Mouse (Mus musculus): ENCODE measurements around the gene Slc6a9. TPM values are rescaled to one million over a fixed set of nuclear protein-coding genes. Genes with fewer than 3 reads are reported as not detected.
A peak's percentile ranks its signal among the peaks of the same experiment; 100 is the strongest.

Gene Slc6a9
- polyA plus RNA-seq, 1 experiment from 2014 or later, result 9.2 TPM

DNA sequence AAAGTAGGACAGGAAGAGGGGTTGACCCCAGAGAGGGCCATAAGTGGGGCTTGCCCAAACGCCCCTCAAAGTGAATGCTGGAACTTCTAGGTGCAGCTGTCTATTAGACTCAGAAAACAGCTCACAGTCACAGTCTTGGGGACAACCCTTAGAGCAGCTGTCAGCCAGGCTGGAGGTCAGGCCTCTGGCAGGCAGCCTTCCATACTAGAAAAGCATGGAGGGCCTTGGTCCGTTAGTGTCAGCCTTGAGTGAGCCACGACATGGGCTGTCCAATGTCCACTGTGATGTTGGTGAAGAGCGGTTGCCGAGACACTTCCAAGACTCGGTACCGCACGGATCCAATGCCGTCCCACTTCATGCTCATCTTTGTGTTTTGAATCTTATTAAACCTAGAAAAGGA, 39.3 kb downstream of the Slc6a9 start:
- Histone ChIP-seq H3K9me3 (ENCODE audit: control insufficient read depth, low read length) (no peaks in the 10 kb centered on the region), H3K27ac (ENCODE audit: low read length) (no peak overlapping the region), H3K4me3 (ENCODE audit: low read length) (no peak overlapping the region), H3K4me1 (replicated peaks; ENCODE audit: control insufficient read depth, insufficient read depth, low read length) (peaks cover 6% of the 10 kb centered on the region; the same call in 1 of the 2 replicates), H3K27me3 (ENCODE audit: control insufficient read depth, insufficient read depth, low read depth, low read length) (no peaks in the 10 kb centered on the region), H3K36me3 (ENCODE audit: control insufficient read depth, insufficient read depth, low read length) (peaks cover 9% of the 10 kb centered on the region), H3K9ac (ENCODE audit: low read length) (no peak overlapping the region), H3K4me2 (ENCODE audit: low read depth, low read length) (no peak overlapping the region)
- WGBS, result 84% methylated on average over 9 of the region's 9 CpGs
- ATAC-seq (ENCODE audit: low read depth), result no peak

- Histone ChIP-seq H3K9ac (ENCODE audit: low read length) (no peak overlapping the region), H3K36me3 (ENCODE audit: control insufficient read depth, insufficient read depth, low read length) (peaks cover 9% of the 10 kb centered on the region), H3K9me3 (ENCODE audit: control insufficient read depth, low read length) (no peaks in the 10 kb centered on the region), H3K27me3 (ENCODE audit: control insufficient read depth, insufficient read depth, low read depth, low read length) (no peaks in the 10 kb centered on the region), H3K4me2 (ENCODE audit: low read depth, low read length) (no peak overlapping the region), H3K4me1 (replicated peaks; ENCODE audit: control insufficient read depth, insufficient read depth, low read length) (peaks cover 5% of the 10 kb centered on the region), H3K4me3 (ENCODE audit: low read length) (no peak overlapping the region), H3K27ac (ENCODE audit: low read length) (no peak overlapping the region)
- WGBS, result 58% methylated on average over 10 of the region's 10 CpGs
- ATAC-seq (ENCODE audit: low read depth), result no peak
Observed at GRCm38 (mm10) chr4:117878301-117878700, 44.0 kb downstream of the Slc6a9 start.

GRCm38 (mm10) chr4:117878703-117879102, 44.4 kb downstream of the Slc6a9 start:
- H3K9me3 ChIP-seq (ENCODE audit: control insufficient read depth, low read length), result no peaks in the 10 kb centered on the region
- no peak overlapping the region for H3K4me3 ChIP-seq (ENCODE audit: low read length)
- H3K27me3 ChIP-seq (ENCODE audit: control insufficient read depth, insufficient read depth, low read depth, low read length), result no peaks in the 10 kb centered on the region
- H3K4me1 ChIP-seq (replicated peaks; ENCODE audit: control insufficient read depth, insufficient read depth, low read length), result peaks cover 8% of the 10 kb centered on the region
- 71% methylated on average over 5 of the region's 5 CpGs for WGBS
- H3K36me3 ChIP-seq (ENCODE audit: control insufficient read depth, insufficient read depth, low read length), result peaks cover 9% of the 10 kb centered on the region
- H3K27ac ChIP-seq (ENCODE audit: low read length), result no peak overlapping the region
- H3K9ac ChIP-seq (ENCODE audit: low read length), result no peak overlapping the region
- no peak overlapping the region for H3K4me2 ChIP-seq (ENCODE audit: low read depth, low read length)
- no peak for ATAC-seq (ENCODE audit: low read depth)

- Histone ChIP-seq H3K4me1 (replicated peaks; ENCODE audit: control insufficient read depth, insufficient read depth, low read length) (peaks cover 20% of the 10 kb centered on the region), H3K9me3 (ENCODE audit: control insufficient read depth, low read length) (no peaks in the 10 kb centered on the region), H3K27me3 (ENCODE audit: control insufficient read depth, insufficient read depth, low read depth, low read length) (no peaks in the 10 kb centered on the region), H3K9ac (ENCODE audit: low read length) (peak within 1 kb of the TSS; percentile 79), H3K4me2 (ENCODE audit: low read depth, low read length) (peak within 1 kb of the TSS; percentile 90), H3K27ac (ENCODE audit: low read length) (peak within 1 kb of the TSS; percentile 25), H3K4me3 (ENCODE audit: low read length) (peak within 1 kb of the TSS; percentile 64), H3K36me3 (ENCODE audit: control insufficient read depth, insufficient read depth, low read length) (0 out of 2 replicates have a peak, but pooled peaks cover 2% of the 10 kb centered on the region)
- WGBS, result under 1% methylated on average over 45 of the region's 103 CpGs
- peak; percentile 67 for ATAC-seq (ENCODE audit: low read depth)
Observed at GRCm38 (mm10) chr4:117882701-117883691, 48.7 kb downstream of the Slc6a9 start, which contains the start of gene B4galt2. B4galt2 (minus strand) TSS chr4:117883487.

- WGBS, result 92% methylated on average over 1 of the region's 1 CpGs
- Histone ChIP-seq H3K27ac (ENCODE audit: low read length) (no peak overlapping the region), H3K36me3 (ENCODE audit: control insufficient read depth, insufficient read depth, low read length) (peaks cover 2% of the 10 kb centered on the region; the same call in 1 of the 2 replicates), H3K27me3 (ENCODE audit: control insufficient read depth, insufficient read depth, low read depth, low read length) (no peaks in the 10 kb centered on the region), H3K4me2 (ENCODE audit: low read depth, low read length) (no peak overlapping the region), H3K4me3 (ENCODE audit: low read length) (no peak overlapping the region), H3K4me1 (replicated peaks; ENCODE audit: control insufficient read depth, insufficient read depth, low read length) (peaks cover 20% of the 10 kb centered on the region), H3K9me3 (ENCODE audit: control insufficient read depth, low read length) (no peaks in the 10 kb centered on the region), H3K9ac (ENCODE audit: low read length) (no peak overlapping the region)
- no peak for ATAC-seq (ENCODE audit: low read depth)
Observed at GRCm38 (mm10) chr4:117884146-117884545, 49.8 kb downstream of the Slc6a9 start.

- H3K4me2 ChIP-seq (ENCODE audit: low read depth, low read length), result no peak overlapping the region
- no peak for ATAC-seq (ENCODE audit: low read depth)
- H3K27ac ChIP-seq (ENCODE audit: low read length), result no peak overlapping the region
- no peak overlapping the region for H3K4me3 ChIP-seq (ENCODE audit: low read length)
- H3K9ac ChIP-seq (ENCODE audit: low read length), result no peak overlapping the region
- H3K36me3 ChIP-seq (ENCODE audit: control insufficient read depth, insufficient read depth, low read length), result peaks cover 2% of the 10 kb centered on the region; the same call in 1 of the 2 replicates
- H3K27me3 ChIP-seq (ENCODE audit: control insufficient read depth, insufficient read depth, low read depth, low read length), result no peaks in the 10 kb centered on the region
- H3K4me1 ChIP-seq (replicated peaks; ENCODE audit: control insufficient read depth, insufficient read depth, low read length), result peaks cover 20% of the 10 kb centered on the region
- WGBS, result 92% methylated on average over 10 of the region's 10 CpGs
- no peaks in the 10 kb centered on the region for H3K9me3 ChIP-seq (ENCODE audit: control insufficient read depth, low read length)
Observed at GRCm38 (mm10) chr4:117885093-117885492, 50.8 kb downstream of the Slc6a9 start.

DNA sequence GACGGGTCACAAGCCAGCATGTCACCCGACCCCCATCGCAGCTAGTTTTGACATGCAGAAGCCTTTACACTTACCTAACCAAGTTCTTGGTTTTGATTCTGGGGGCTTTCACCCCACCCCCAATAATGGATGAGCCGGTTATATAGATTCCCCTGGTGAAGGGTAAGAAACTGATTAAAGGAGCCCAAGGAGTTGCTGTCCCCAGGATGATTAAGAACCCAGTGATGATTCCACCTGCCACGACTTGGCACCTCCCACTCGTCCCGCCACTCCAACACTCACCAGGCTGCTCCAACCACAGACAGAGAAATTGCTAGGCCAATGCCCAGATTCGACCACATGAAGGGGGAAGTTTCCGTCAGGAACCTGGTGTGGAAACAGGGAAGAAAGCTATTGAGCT, 51.7 kb downstream of the Slc6a9 start:
- Histone ChIP-seq H3K4me3 (ENCODE audit: low read length) (peak overlapping the region; percentile 97), H3K27ac (ENCODE audit: low read length) (no peak overlapping the region), H3K9me3 (ENCODE audit: control insufficient read depth, low read length) (no peaks in the 10 kb centered on the region), H3K4me1 (replicated peaks; ENCODE audit: control insufficient read depth, insufficient read depth, low read length) (peaks cover 23% of the 10 kb centered on the region), H3K36me3 (ENCODE audit: control insufficient read depth, insufficient read depth, low read length) (peaks cover 2% of the 10 kb centered on the region; the same call in 1 of the 2 replicates), H3K9ac (ENCODE audit: low read length) (peak overlapping the region; percentile 92; the same call in 1 of the 2 replicates), H3K27me3 (ENCODE audit: control insufficient read depth, insufficient read depth, low read depth, low read length) (no peaks in the 10 kb centered on the region), H3K4me2 (ENCODE audit: low read depth, low read length) (peak overlapping the region; percentile 98)
- WGBS, result 78% methylated on average over 9 of the region's 9 CpGs
- ATAC-seq (ENCODE audit: low read depth), result no peak

- Histone ChIP-seq H3K36me3 (ENCODE audit: control insufficient read depth, insufficient read depth, low read length) (peaks cover 2% of the 10 kb centered on the region; the same call in 1 of the 2 replicates), H3K4me3 (ENCODE audit: low read length) (peak overlapping the region; percentile 97), H3K27me3 (ENCODE audit: control insufficient read depth, insufficient read depth, low read depth, low read length) (no peaks in the 10 kb centered on the region), H3K4me1 (replicated peaks; ENCODE audit: control insufficient read depth, insufficient read depth, low read length) (peaks cover 27% of the 10 kb centered on the region), H3K27ac (ENCODE audit: low read length) (peak overlapping the region; percentile 39), H3K9me3 (ENCODE audit: control insufficient read depth, low read length) (no peaks in the 10 kb centered on the region), H3K9ac (ENCODE audit: low read length) (peak overlapping the region; percentile 92), H3K4me2 (ENCODE audit: low read depth, low read length) (peak overlapping the region; percentile 98)
- peak; percentile 2; the same call in 1 of the 2 replicates for ATAC-seq (ENCODE audit: low read depth)
- under 1% methylated on average over 24 of the region's 24 CpGs for WGBS
Observed at GRCm38 (mm10) chr4:117886644-117887043, 52.3 kb downstream of the Slc6a9 start.

GRCm38 (mm10) chr4:117887133-117887532, 52.8 kb downstream of the Slc6a9 start, which contains the start of gene Atp6v0b:
Atp6v0b (minus strand) TSS chr4:117887333.
- no peaks in the 10 kb centered on the region for H3K27me3 ChIP-seq (ENCODE audit: control insufficient read depth, insufficient read depth, low read depth, low read length)
- H3K27ac ChIP-seq (ENCODE audit: low read length), result peak within 1 kb of the TSS; percentile 39
- peak within 1 kb of the TSS; percentile 97 for H3K4me3 ChIP-seq (ENCODE audit: low read length)
- H3K9me3 ChIP-seq (ENCODE audit: control insufficient read depth, low read length), result no peaks in the 10 kb centered on the region
- peaks cover 2% of the 10 kb centered on the region; the same call in 1 of the 2 replicates for H3K36me3 ChIP-seq (ENCODE audit: control insufficient read depth, insufficient read depth, low read length)
- H3K4me1 ChIP-seq (replicated peaks; ENCODE audit: control insufficient read depth, insufficient read depth, low read length), result peaks cover 27% of the 10 kb centered on the region
- H3K4me2 ChIP-seq (ENCODE audit: low read depth, low read length), result peak within 1 kb of the TSS; percentile 98
- under 1% methylated on average over 37 of the region's 37 CpGs for WGBS
- ATAC-seq (ENCODE audit: low read depth), result peak; percentile 89
- H3K9ac ChIP-seq (ENCODE audit: low read length), result peak within 1 kb of the TSS; percentile 92

Measured in lung, embryonic 16.5 days (tissue).